ENCODE assay signal across 16 mouse cellular contexts in the genomic region with DNA sequence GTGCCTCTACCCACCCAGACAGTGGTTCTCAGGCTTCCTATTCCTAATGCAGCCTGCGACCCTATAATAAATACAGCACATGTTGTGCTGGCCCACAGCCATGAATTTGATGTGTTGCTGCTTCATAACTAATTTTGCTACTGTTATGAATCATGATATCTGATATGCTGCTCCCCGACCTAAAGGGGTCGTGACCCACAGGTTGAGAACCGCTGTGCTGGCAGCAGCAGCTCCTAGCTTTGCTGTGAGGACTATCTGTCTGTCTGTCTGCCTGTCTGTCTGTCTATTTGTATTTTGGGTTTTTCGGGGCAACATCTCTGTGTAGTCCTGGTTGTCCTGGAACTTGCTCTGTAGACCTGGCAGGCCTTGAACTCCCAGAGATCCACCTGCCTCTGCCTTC. TPM values are rescaled to one million over a fixed set of nuclear protein-coding genes. Genes with fewer than 3 reads are reported as not detected.
DNase-seq lines count a peak whose midpoint lies in the region; ATAC-seq and TF ChIP-seq lines count a peak whose summit lies in the region.
"Had no signal": no experiment of that assay in that cellular context is flagged by ENCODE, and none has a peak within 500 bp of the region (broad histone marks: within the 10 kb centered on the region; RNA-seq: fewer than 3 reads in every experiment).

No protein-coding gene starts in this region.

- H3K27ac ChIP-seq in gastrocnemius, adult 2 months: peak overlapping the region; percentile 51
- H3K27ac ChIP-seq in spleen, adult 2 months (ENCODE audit: insufficient read depth, low read length): peak overlapping the region; percentile 94
- peak overlapping the region; percentile 79 for H3K27ac ChIP-seq in macrophage
- H3K27ac ChIP-seq: hindbrain, embryonic 12.5 days; liver, embryonic 14.5 days had no signal

- intact Hi-C loops in gastrocnemius, adult 2 months (cut with DNase I): no loop called here

- peaks cover 81% of the 10 kb centered on the region for H3K36me3 ChIP-seq in spleen, adult 2 months (ENCODE audit: control insufficient read depth, insufficient read depth, low read length)
- H3K36me3 ChIP-seq in macrophage (ENCODE audit: inconsistent target): peaks cover 91% of the 10 kb centered on the region
- H3K36me3 ChIP-seq: hindbrain, embryonic 12.5 days had no signal

- ATAC-seq in activated CD4-positive, CD25-positive, alpha-beta regulatory T cell, adult 4 months: peak; percentile 19
- ATAC-seq: forebrain, embryonic 16.5 days had no signal

- H3K27me3 ChIP-seq in spleen, adult 2 months (ENCODE audit: control insufficient read depth, insufficient read depth, low read length): no peaks in the 10 kb centered on the region

- peaks cover 100% of the 10 kb centered on the region for H3K79me2 ChIP-seq in macrophage (ENCODE audit: inconsistent target)

- TF ChIP-seq POLR2A in spleen, adult 2 months (IDR thresholded peaks at IDR 0.05; ENCODE audit: low read depth, low read length): no peak

- WGBS in spleen, adult 2 months: 52% methylated on average over 5 of the region's 5 CpGs
- WGBS in macrophage (ENCODE audit: missing documents): 56% methylated on average over 5 of the region's 5 CpGs

- H3K4me1 ChIP-seq in spleen, adult 2 months (ENCODE audit: control insufficient read depth, insufficient read depth, insufficient read length): peaks cover 52% of the 10 kb centered on the region; the same call in 1 of the 2 replicates

- DNase-seq in gastrocnemius, adult 2 months: no peak
- DNase-seq in gastrocnemius, postnatal 4 days (ENCODE audit: low spot score in 2 of 2): no peak
- DNase-seq in spleen, adult 2 months (ENCODE audit: low read depth in 1 of 2, low spot score in 2 of 2): no peak
- no peak for DNase-seq in spleen, postnatal 10 days (ENCODE audit: low spot score in 2 of 2)
- DNase-seq in retina, embryonic 14.5 days (ENCODE audit: low spot score): no peak
- no peak for DNase-seq in adrenal gland, postnatal 10 days
- DNase-seq: cerebellum, adult 8-10 months; heart, postnatal 10 days; kidney, postnatal 4 days; midbrain, embryonic 14.5 days had no signal

- TF ChIP-seq CTCF in gastrocnemius, adult 2 months (IDR thresholded peaks at IDR 0.05): no peak
- no peak for TF ChIP-seq CTCF in spleen, adult 2 months (IDR thresholded peaks at IDR 0.05; ENCODE audit: extremely low read depth, insufficient read depth, insufficient read length, insufficient replicate concordance)

- no peak overlapping the region for H3K4me3 ChIP-seq in gastrocnemius, adult 2 months
- H3K4me3 ChIP-seq in spleen, adult 2 months (ENCODE audit: extremely low read depth, insufficient read depth, insufficient read length): no peak overlapping the region
- H3K4me3 ChIP-seq in macrophage (ENCODE audit: inconsistent target): no peak overlapping the region
- H3K4me3 ChIP-seq: erythroblast, embryonic 14.5 days; hindbrain, embryonic 12.5 days had no signal

RNA-seq across cellular contexts. Expression of gene Arhgap45, which starts 7.3 kb away (rescaled TPM):
- 1 to 10 TPM in 1 of 2 experiments, under 1 TPM in 1; 0.97 to 1.4 TPM for total RNA-seq in gastrocnemius, adult 2 months (2021)
- total RNA-seq in gastrocnemius, postnatal 4 days (2021): 1 to 10 TPM; 4.0 to 4.7 TPM
- 492 and 574 TPM in 2 replicates for polyA plus RNA-seq in spleen, adult 2 months (2012; rRNA removed)
- polyA plus RNA-seq in activated CD4-positive, CD25-positive, alpha-beta regulatory T cell, adult 4 months (2017; shearing (Covaris generic)): 100 to 1,000 TPM; 196 to 326 TPM
- 100 to 1,000 TPM in 23 of 26 experiments, 10 to 100 TPM in 3; 60.1 to 650 (median 256) TPM for total RNA-seq in macrophage (2018; cell fraction: chromatin; rRNA removed)
- total RNA-seq in macrophage (2018; cell fraction: cytosol; rRNA removed): 100 to 1,000 TPM in 7 of 26 experiments, 10 to 100 TPM in 19; 38.3 to 135 (median 73.0) TPM
- 100 to 1,000 TPM in 19 of 26 experiments, 10 to 100 TPM in 7; 53.9 to 429 (median 152) TPM for total RNA-seq in macrophage (2018; cell fraction: nucleus; rRNA removed)
- 56.2 to 124 TPM (median 74.2 TPM) in 3 replicates for polyA plus RNA-seq in macrophage (2018)
- total RNA-seq in adrenal gland, postnatal 10 days (2021): 10 to 100 TPM; 11.9 to 12.7 TPM

RNA-seq across cellular contexts. Expression of gene Polr2e, which starts 15.8 kb away (rescaled TPM):
- 10 to 100 TPM; 42.0 to 50.9 TPM for total RNA-seq in gastrocnemius, adult 2 months (2021)
- 10 to 100 TPM; 77.3 to 77.7 TPM for total RNA-seq in gastrocnemius, postnatal 4 days (2021)
- polyA plus RNA-seq in spleen, adult 2 months (2012; rRNA removed): 139 and 182 TPM in 2 replicates
- 100 to 1,000 TPM; 174 to 175 TPM for polyA plus RNA-seq in activated CD4-positive, CD25-positive, alpha-beta regulatory T cell, adult 4 months (2017; shearing (Covaris generic))
- total RNA-seq in macrophage (2018; cell fraction: chromatin; rRNA removed): 10 to 100 TPM in 15 of 26 experiments, 1 to 10 TPM in 11; 2.7 to 32.6 (median 15.8) TPM
- 10 to 100 TPM; 24.1 to 50.6 (median 34.6) TPM for total RNA-seq in macrophage (2018; cell fraction: cytosol; rRNA removed)
- total RNA-seq in macrophage (2018; cell fraction: nucleus; rRNA removed): 10 to 100 TPM in 17 of 26 experiments, 1 to 10 TPM in 9; 5.7 to 31.9 (median 11.6) TPM
- polyA plus RNA-seq in macrophage (2018): 51.6 to 65.8 TPM (median 54.3 TPM) in 3 replicates
- total RNA-seq in adrenal gland, postnatal 10 days (2021): 100 to 1,000 TPM in 1 of 2 experiments, 10 to 100 TPM in 1; 96.5 to 102 TPM

RNA-seq across cellular contexts. Expression of gene Gpx4, which starts 23.2 kb away (rescaled TPM):
- 100 to 1,000 TPM; 552 to 603 TPM for total RNA-seq in gastrocnemius, adult 2 months (2021)
- 100 to 1,000 TPM; 339 to 434 TPM for total RNA-seq in gastrocnemius, postnatal 4 days (2021)
- polyA plus RNA-seq in spleen, adult 2 months (2012; rRNA removed): 238 and 259 TPM in 2 replicates
- 100 to 1,000 TPM; 346 to 370 TPM for polyA plus RNA-seq in activated CD4-positive, CD25-positive, alpha-beta regulatory T cell, adult 4 months (2017; shearing (Covaris generic))
- 100 to 1,000 TPM in 8 of 26 experiments, 10 to 100 TPM in 18; 25.2 to 137 (median 85.2) TPM for total RNA-seq in macrophage (2018; cell fraction: chromatin; rRNA removed)
- 100 to 1,000 TPM; 389 to 647 (median 497) TPM for total RNA-seq in macrophage (2018; cell fraction: cytosol; rRNA removed)
- total RNA-seq in macrophage (2018; cell fraction: nucleus; rRNA removed): 100 to 1,000 TPM in 20 of 26 experiments, 10 to 100 TPM in 6; 53.9 to 194 (median 123) TPM
- 427 to 512 TPM (median 481 TPM) in 3 replicates for polyA plus RNA-seq in macrophage (2018)
- total RNA-seq in adrenal gland, postnatal 10 days (2021): 1,000 to 10,000 TPM; 1,132 to 1,146 TPM

RNA-seq across cellular contexts. Expression of gene Abca7, which starts 27.5 kb away (rescaled TPM):
- total RNA-seq in gastrocnemius, adult 2 months (2021): 1 to 10 TPM; 6.7 to 7.2 TPM
- total RNA-seq in gastrocnemius, postnatal 4 days (2021): 1 to 10 TPM; 4.8 to 4.9 TPM
- polyA plus RNA-seq in spleen, adult 2 months (2012; rRNA removed): 50.4 and 64.5 TPM in 2 replicates
- 10 to 100 TPM; 13.2 to 17.0 TPM for polyA plus RNA-seq in activated CD4-positive, CD25-positive, alpha-beta regulatory T cell, adult 4 months (2017; shearing (Covaris generic))
- total RNA-seq in macrophage (2018; cell fraction: chromatin; rRNA removed): 10 to 100 TPM; 13.8 to 55.3 (median 40.0) TPM
- 1 to 10 TPM; 2.5 to 9.0 (median 5.6) TPM for total RNA-seq in macrophage (2018; cell fraction: cytosol; rRNA removed)
- 10 to 100 TPM in 25 of 26 experiments, 1 to 10 TPM in 1; 8.8 to 34.3 (median 23.0) TPM for total RNA-seq in macrophage (2018; cell fraction: nucleus; rRNA removed)
- polyA plus RNA-seq in macrophage (2018): 3.3 to 10.6 TPM (median 4.0 TPM) in 3 replicates
- total RNA-seq in adrenal gland, postnatal 10 days (2021): 10 to 100 TPM; 16.0 to 19.8 TPM

RNA-seq across cellular contexts. Expression of gene Cnn2, which starts 35.4 kb away (rescaled TPM):
- total RNA-seq in gastrocnemius, adult 2 months (2021): 1 to 10 TPM; 3.9 to 9.7 TPM
- total RNA-seq in gastrocnemius, postnatal 4 days (2021): 10 to 100 TPM; 51.0 to 55.0 TPM
- polyA plus RNA-seq in spleen, adult 2 months (2012; rRNA removed): 297 and 409 TPM in 2 replicates
- 100 to 1,000 TPM; 828 to 877 TPM for polyA plus RNA-seq in activated CD4-positive, CD25-positive, alpha-beta regulatory T cell, adult 4 months (2017; shearing (Covaris generic))
- total RNA-seq in macrophage (2018; cell fraction: chromatin; rRNA removed): 10 to 100 TPM in 1 of 26 experiments, 1 to 10 TPM in 15, under 1 TPM in 10; 0.44 to 23.6 (median 1.4) TPM
- total RNA-seq in macrophage (2018; cell fraction: cytosol; rRNA removed): 1 to 10 TPM; 2.0 to 8.6 (median 4.4) TPM
- 1 to 10 TPM in 24 of 26 experiments, under 1 TPM in 2; 0.29 to 5.9 (median 2.2) TPM for total RNA-seq in macrophage (2018; cell fraction: nucleus; rRNA removed)
- polyA plus RNA-seq in macrophage (2018): 4.0 to 9.8 TPM (median 4.7 TPM) in 3 replicates
- 10 to 100 TPM; 46.8 to 57.8 TPM for total RNA-seq in adrenal gland, postnatal 10 days (2021)
